Mouse (Mus musculus) brown adipose tissue, adult 24 weeks (tissue): ENCODE measurements around the gene Fam219a. TPM values are rescaled to one million over a fixed set of nuclear protein-coding genes. Genes with fewer than 3 reads are reported as not detected.
A peak's percentile ranks its signal among the peaks of the same experiment; 100 is the strongest.

Experiments used
- H3K27ac ChIP-seq: fragments of 200-500 bp; replicated peaks from 2 replicates; pipeline ENCODE4 v1.5.1; 2012; ENCODE audit warnings: low read depth, mild to moderate bottlenecking, low read length
- H3K4me1 ChIP-seq: fragments of 200-500 bp; 2 replicates; pipeline ENCODE4 v1.6.1; 2012; ENCODE audit warnings: low read length, mixed read lengths; ENCODE audit not compliant: control insufficient read depth, insufficient read depth, insufficient read length
- H3K4me3 ChIP-seq: fragments of 200-500 bp; 2 replicates; pipeline ENCODE4 v1.5.1; 2012; ENCODE audit warnings: low read depth, mild to moderate bottlenecking, low read length, moderate library complexity; ENCODE audit not compliant: insufficient read depth
- polyA plus RNA-seq: library from polyadenylated mRNA; stranded (reverse); fragments of >200 nt; gene quantifications from 2 replicates; pipeline ENCODE4 v1.2.4, GENCODE M21; 2012; ENCODE audit not compliant: missing spikeins, insufficient read depth, insufficient read length

Fam219a gene
- 6.8 and 7.8 TPM in 2 replicates for polyA plus RNA-seq

GRCm38 (mm10) chr4:41569411-41569885 lies at the start of gene Fam219a, which contains the start of gene Dnaic1:
Fam219a (minus strand) TSS chr4:41569538.
Dnaic1 (plus strand) TSS chr4:41569775.
- Histone ChIP-seq H3K4me3 (peak within 1 kb of the TSS; percentile 79), H3K27ac (peak within 1 kb of the TSS; percentile 42), H3K4me1 (peaks cover 13% of the 10 kb centered on the region)

- Histone ChIP-seq H3K4me3 (no peak overlapping the region), H3K27ac (no peak overlapping the region), H3K4me1 (no peaks in the 10 kb centered on the region)
Measured at GRCm38 (mm10) chr4:41615661-41616599, 46.6 kb upstream of the Fam219a start.

- H3K4me1 ChIP-seq, result no peaks in the 10 kb centered on the region
- H3K27ac ChIP-seq, result no peak overlapping the region
- H3K4me3 ChIP-seq, result no peak overlapping the region
Measured at GRCm38 (mm10) chr4:41614156-41614555, 44.8 kb upstream of the Fam219a start.

- Histone ChIP-seq H3K4me1 (no peaks in the 10 kb centered on the region), H3K27ac (no peak overlapping the region), H3K4me3 (no peak overlapping the region)
Measured at GRCm38 (mm10) chr4:41612166-41612565, 42.8 kb upstream of the Fam219a start.

- Histone ChIP-seq H3K27ac (no peak overlapping the region), H3K4me1 (no peaks in the 10 kb centered on the region), H3K4me3 (no peak overlapping the region)
Measured at GRCm38 (mm10) chr4:41610594-41610980, 41.2 kb upstream of the Fam219a start.

- no peak overlapping the region for H3K4me3 ChIP-seq
- no peak overlapping the region for H3K27ac ChIP-seq
- H3K4me1 ChIP-seq, result no peaks in the 10 kb centered on the region
Measured at GRCm38 (mm10) chr4:41609681-41610593, 40.6 kb upstream of the Fam219a start.

- Histone ChIP-seq H3K4me1 (no peaks in the 10 kb centered on the region), H3K27ac (no peak overlapping the region), H3K4me3 (no peak overlapping the region)
Measured at GRCm38 (mm10) chr4:41606784-41607183, 37.4 kb upstream of the Fam219a start.

GRCm38 (mm10) chr4:41604476-41605396 lies 35.4 kb upstream of the Fam219a start:
- Histone ChIP-seq H3K4me3 (no peak overlapping the region), H3K27ac (no peak overlapping the region), H3K4me1 (no peaks in the 10 kb centered on the region)

- Histone ChIP-seq H3K4me3 (no peak overlapping the region), H3K4me1 (no peaks in the 10 kb centered on the region), H3K27ac (no peak overlapping the region)
Measured at GRCm38 (mm10) chr4:41602818-41603217, 33.5 kb upstream of the Fam219a start.

- H3K27ac ChIP-seq, result no peak overlapping the region
- no peaks in the 10 kb centered on the region for H3K4me1 ChIP-seq
- H3K4me3 ChIP-seq, result no peak overlapping the region
Measured at GRCm38 (mm10) chr4:41583353-41583752, 14.0 kb upstream of the Fam219a start.

- no peak overlapping the region for H3K4me3 ChIP-seq
- H3K27ac ChIP-seq, result no peak overlapping the region
- no peaks in the 10 kb centered on the region for H3K4me1 ChIP-seq
Measured at GRCm38 (mm10) chr4:41575914-41576313, 6.6 kb upstream of the Fam219a start.

GRCm38 (mm10) chr4:41573492-41573891 lies 4.2 kb upstream of the Fam219a start:
- no peaks in the 10 kb centered on the region for H3K4me1 ChIP-seq
- H3K4me3 ChIP-seq, result no peak overlapping the region

GRCm38 (mm10) chr4:41571490-41571889 lies 2.2 kb upstream of the Fam219a start:
- H3K27ac ChIP-seq, result no peak overlapping the region
- H3K4me3 ChIP-seq, result no peak overlapping the region
- H3K4me1 ChIP-seq, result peaks cover 6% of the 10 kb centered on the region; the same call in 1 of the 2 replicates

More at GRCm38 (mm10) chr4:41573492-41573891, 4.2 kb upstream of the Fam219a start:
- no peak overlapping the region for H3K27ac ChIP-seq
